Mouse (Mus musculus) heart, embryonic 15.5 days (tissue): ENCODE results near the gene Bhlhe41. TPM values are rescaled to one million over a fixed set of nuclear protein-coding genes. Genes with fewer than 3 reads are reported as not detected.

Experiments used
- ATAC-seq: fragments of 200-750 bp; cut with Nextera tagmentation; replicated peaks from 2 replicates; pipeline ENCODE4 v1.8.0; 2017; ENCODE audit warnings: low read depth, moderate TSS enrichment; ENCODE audit not compliant: insufficient number of reproducible peaks, insufficient read depth, low FRiP score
- H3K27ac ChIP-seq: fragments of 300-500 bp; sonication (generic); 2 replicates; pipeline ENCODE4 v1.5.1; 2015; ENCODE audit warnings: mild to moderate bottlenecking, inconsistent platforms
- H3K27me3 ChIP-seq: fragments of 300-500 bp; sonication (generic); 2 replicates; pipeline ENCODE4 v1.6.1; 2015; ENCODE audit warnings: inconsistent platforms
- H3K36me3 ChIP-seq: fragments of 300-500 bp; sonication (generic); 2 replicates; pipeline ENCODE4 v1.6.1; 2015; ENCODE audit warnings: mild to moderate bottlenecking, inconsistent platforms
- H3K4me1 ChIP-seq: fragments of 300-500 bp; sonication (generic); replicated peaks from 2 replicates; pipeline ENCODE4 v1.6.1; 2015; ENCODE audit warnings: inconsistent platforms
- H3K4me2 ChIP-seq: fragments of 300-500 bp; sonication (generic); 2 replicates; pipeline ENCODE4 v1.6.1; 2015; ENCODE audit warnings: inconsistent platforms, mild to moderate bottlenecking, moderate library complexity
- H3K4me3 ChIP-seq: fragments of 300-500 bp; sonication (generic); 2 replicates; pipeline ENCODE4 v1.5.1; 2015; ENCODE audit warnings: mild to moderate bottlenecking, inconsistent platforms
- H3K9ac ChIP-seq: fragments of 300-500 bp; sonication (generic); 2 replicates; pipeline ENCODE4 v1.6.1; 2015; ENCODE audit warnings: mild to moderate bottlenecking, inconsistent platforms
- H3K9me3 ChIP-seq: fragments of 300-500 bp; sonication (generic); replicated peaks from 2 replicates; pipeline ENCODE4 v1.6.1; 2016; ENCODE audit warnings: inconsistent platforms
- WGBS: fragments of 180-500 bp; shearing (Covaris S2); methylation state at CpG from one replicate; pipeline ENCODE4 v1.1.7; 2015; ENCODE audit warnings: mixed read lengths; 5-methylcytosine and 5-hydroxymethylcytosine counted together
- polyA plus RNA-seq: library from polyadenylated mRNA; unstranded; fragments of >200 nt; fragmentation: Nextera tagmentation; extraction: Ambion mirVana; gene quantifications from 2 replicates; pipeline ENCODE4 v1.2.1, GENCODE M21; 2015

Bhlhe41 gene
- polyA plus RNA-seq, 1 experiment from 2014 or later: 6.6 TPM

DNA sequence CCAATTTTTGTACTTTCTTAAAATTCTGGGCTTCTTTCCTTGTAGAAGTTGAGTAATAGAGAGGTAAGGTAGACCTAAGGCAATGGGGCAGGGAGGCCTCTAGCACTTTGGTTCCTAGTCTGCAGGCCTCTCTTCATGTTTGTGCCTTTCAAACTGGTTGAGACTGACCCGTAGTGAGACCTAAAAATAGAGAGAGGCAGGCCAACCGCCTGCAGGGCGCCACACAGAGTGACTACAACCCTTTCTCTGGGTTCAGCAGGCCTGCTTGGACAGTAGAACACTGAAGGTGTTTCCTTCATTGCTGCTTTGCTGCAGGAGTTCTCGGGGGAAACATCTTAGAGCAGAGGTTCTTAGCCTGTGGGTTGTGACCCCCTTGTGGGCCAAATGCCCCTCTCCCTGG is 5.6 kb upstream of the Bhlhe41 start:
- Histone ChIP-seq H3K27me3 (peaks cover 7% of the 10 kb centered on the region; the same call in 1 of the 2 replicates), H3K4me3 (no peak overlapping the region), H3K27ac (peak overlapping the region; percentile 83), H3K4me2 (no peak overlapping the region), H3K4me1 (peaks cover 34% of the 10 kb centered on the region), H3K36me3 (no peaks in the 10 kb centered on the region), H3K9me3 (no peaks in the 10 kb centered on the region), H3K9ac (peak overlapping the region; percentile 32; the same call in 1 of the 2 replicates)
- 41% methylated on average over 4 of the region's 4 CpGs for WGBS
- ATAC-seq: no peak; the same call in 1 of the 2 replicates

DNA sequence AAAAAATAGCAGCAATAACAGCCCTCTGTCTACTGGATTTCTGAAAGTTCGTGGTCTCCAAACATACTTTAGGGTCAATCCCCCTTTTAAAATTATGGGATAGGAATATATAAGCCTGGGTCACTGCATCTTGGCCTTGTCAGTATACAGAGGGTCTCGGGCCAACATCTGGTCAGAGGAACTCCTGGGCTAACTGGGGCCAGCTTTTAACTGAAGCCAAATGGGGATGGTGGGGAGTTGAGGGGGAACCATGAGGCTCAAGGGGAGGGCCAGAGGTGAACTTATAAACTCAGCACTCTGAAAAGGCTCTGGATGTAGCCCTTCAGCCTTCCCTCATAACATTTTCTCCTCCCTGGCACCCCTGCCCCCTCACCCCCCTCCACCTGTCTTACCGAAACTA is 1.8 kb upstream of the Bhlhe41 start:
- Histone ChIP-seq H3K27me3 (peaks cover 25% of the 10 kb centered on the region), H3K4me3 (no peak overlapping the region), H3K4me1 (peaks cover 49% of the 10 kb centered on the region), H3K4me2 (peak overlapping the region; percentile 99), H3K36me3 (no peaks in the 10 kb centered on the region), H3K27ac (peak overlapping the region; percentile 89), H3K9me3 (no peaks in the 10 kb centered on the region), H3K9ac (0 out of 2 replicates have a peak overlapping the region, but pooled peaks have one; percentile 68)
- ATAC-seq: no peak
- WGBS: 55% methylated on average over 3 of the region's 3 CpGs

DNA sequence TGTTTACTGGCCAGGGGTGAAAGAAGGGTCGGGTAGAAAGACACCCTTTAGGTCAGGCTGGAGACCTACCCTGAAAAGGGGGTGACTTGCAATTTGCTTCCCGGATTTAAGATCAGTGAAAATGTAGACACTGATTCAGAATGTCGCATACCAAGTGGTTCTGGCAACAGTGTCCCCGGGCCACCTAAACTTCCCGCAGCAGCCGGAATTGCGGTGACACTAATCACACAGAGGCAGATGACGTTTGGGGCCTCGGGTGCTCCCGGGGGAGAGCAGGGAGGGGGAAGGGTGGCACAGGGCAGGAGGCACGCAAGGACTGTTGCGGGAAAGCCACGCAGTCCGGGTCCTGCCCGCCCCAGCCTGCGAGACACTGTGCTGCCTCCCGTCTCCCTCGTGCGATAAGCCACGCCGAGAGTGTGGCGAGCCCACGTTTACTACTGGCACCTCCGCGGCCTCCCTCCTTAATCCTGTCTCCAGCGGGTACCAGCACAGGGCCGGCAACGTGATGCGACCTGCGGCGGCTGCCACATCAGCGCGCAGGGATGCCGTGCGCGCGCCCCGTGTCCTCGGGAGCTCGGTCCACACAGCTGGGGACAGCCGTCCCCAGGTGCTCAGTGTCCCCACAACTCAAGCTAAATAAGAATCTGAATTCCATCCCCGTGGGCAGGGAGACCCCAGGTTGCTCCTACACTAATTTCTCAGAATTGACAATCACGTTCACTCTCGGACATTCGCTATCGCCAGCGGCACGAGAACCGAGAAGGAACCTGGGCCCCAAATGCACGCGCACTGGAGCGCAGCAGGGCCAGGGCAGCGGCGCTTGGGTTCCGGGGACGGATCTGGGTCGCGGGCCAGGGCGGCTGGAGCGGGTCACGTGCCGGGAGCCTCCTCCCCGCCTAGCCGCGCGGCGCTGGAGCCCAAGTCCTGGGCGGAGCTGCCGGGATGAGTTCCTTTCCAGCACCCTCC is 811 bp upstream of the Bhlhe41 start:
- Histone ChIP-seq H3K9ac (peak overlapping the region; percentile 68), H3K4me1 (peaks cover 49% of the 10 kb centered on the region), H3K27ac (peak overlapping the region; percentile 89), H3K9me3 (no peaks in the 10 kb centered on the region), H3K27me3 (peaks cover 27% of the 10 kb centered on the region), H3K4me3 (peak overlapping the region; percentile 72), H3K36me3 (no peaks in the 10 kb centered on the region), H3K4me2 (peak overlapping the region; percentile 99)
- under 1% methylated on average over 69 of the region's 69 CpGs for WGBS
- ATAC-seq: peak; percentile 79

DNA sequence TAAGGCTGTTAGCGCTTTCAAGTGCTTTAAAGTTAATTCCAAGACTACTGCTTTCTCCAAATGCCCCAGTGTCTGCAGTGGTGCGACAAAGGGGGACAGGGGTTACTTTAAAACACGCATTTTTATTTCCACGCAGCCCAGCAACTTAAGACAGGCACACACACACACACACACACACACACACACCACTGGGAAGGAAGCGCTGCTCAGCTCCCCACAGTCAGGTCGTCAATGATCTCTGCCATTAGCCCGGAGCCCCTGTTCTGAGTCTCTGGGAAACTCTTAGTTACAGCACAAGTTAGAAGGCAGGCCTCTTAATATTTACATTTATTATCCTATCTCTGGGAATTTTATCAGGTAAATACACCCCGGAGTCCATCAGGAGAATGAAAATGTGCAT is 1.2 kb downstream of the Bhlhe41 start:
- H3K27me3 ChIP-seq: peaks cover 27% of the 10 kb centered on the region
- H3K4me2 ChIP-seq: peak overlapping the region; percentile 99
- 4% methylated on average over 8 of the region's 8 CpGs for whole genome bisulfite sequencing
- H3K9me3 ChIP-seq: no peaks in the 10 kb centered on the region
- H3K36me3 ChIP-seq: no peaks in the 10 kb centered on the region
- H3K4me3 ChIP-seq: peak overlapping the region; percentile 72
- H3K4me1 ChIP-seq: peaks cover 39% of the 10 kb centered on the region
- H3K27ac ChIP-seq: peak overlapping the region; percentile 80
- ATAC-seq: no peak
- H3K9ac ChIP-seq: peak overlapping the region; percentile 78

DNA sequence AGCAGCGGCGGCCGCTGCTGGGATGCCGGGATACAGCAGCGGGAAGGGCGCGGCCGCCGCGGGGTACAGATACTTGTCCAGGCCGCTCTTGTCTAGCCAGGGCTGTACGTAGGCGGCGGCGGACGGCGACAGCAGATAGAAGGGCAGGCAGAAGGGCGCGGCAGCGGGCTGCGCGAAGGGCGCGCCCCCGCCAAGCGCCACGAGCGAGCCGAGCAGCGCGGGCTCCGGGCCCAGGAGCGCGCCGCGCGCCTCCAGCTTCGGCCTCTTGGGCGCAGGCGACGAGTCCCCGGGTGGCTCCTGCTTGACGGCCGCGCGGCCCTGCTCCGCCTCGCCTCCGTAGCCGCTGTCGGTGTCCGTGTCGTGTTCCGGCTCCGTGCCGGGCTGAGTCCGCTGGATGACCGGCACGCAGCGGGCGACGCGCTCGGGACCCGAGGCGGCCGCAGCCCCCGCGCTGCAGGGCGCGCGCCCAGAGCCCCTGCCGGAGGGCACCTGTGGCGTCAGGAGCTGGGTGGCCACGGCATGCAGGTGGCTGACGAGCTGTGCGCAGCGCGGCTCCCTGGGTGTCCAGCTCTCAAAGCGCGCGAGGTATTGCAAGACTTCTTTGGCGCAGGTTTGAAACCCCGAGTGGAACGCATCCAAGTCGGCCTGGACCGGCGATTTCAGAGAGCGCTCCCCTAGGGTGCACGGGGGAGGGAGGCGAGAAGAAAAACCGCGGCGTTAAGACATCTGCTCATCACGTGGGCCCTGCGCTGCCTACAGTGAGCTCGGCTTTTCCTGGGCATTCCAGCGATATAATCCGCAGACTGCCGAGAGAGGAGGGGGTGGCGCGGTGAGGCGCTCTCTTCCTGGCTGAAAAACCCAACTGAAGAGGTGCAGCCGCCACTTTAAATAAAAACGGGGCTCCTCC is 2.0 kb downstream of the Bhlhe41 start:
- no peaks in the 10 kb centered on the region for H3K36me3 ChIP-seq
- H3K4me1 ChIP-seq: peaks cover 39% of the 10 kb centered on the region
- under 1% methylated on average over 94 of the region's 105 CpGs for WGBS
- no peaks in the 10 kb centered on the region for H3K9me3 ChIP-seq
- peak overlapping the region; percentile 99 for H3K4me2 ChIP-seq
- ATAC-seq: peak; percentile 27; the same call in 1 of the 2 replicates
- peak overlapping the region; percentile 80 for H3K27ac ChIP-seq
- peaks cover 27% of the 10 kb centered on the region for H3K27me3 ChIP-seq
- peak overlapping the region; percentile 72 for H3K4me3 ChIP-seq
- peak overlapping the region; percentile 78 for H3K9ac ChIP-seq

DNA sequence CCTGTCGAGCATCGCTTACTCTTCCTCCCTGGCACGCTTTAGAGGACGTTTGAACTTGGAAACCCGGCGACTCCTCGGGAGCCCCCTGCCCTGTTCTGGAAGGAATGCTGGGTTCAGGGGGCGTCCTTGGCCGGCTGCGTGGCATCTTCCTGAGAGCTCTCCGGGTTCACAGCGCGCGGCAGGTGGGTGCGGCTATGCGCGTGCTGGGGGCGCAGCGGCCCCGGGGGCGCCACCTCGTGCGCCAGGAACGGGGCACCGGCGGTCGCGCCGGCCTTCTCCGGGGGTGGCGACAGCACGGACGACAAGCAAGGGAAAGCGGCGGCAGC is 2.7 kb downstream of the Bhlhe41 start:
- no peak for ATAC-seq
- H3K4me3 ChIP-seq: peak overlapping the region; percentile 72
- peaks cover 27% of the 10 kb centered on the region for H3K27me3 ChIP-seq
- peak overlapping the region; percentile 80 for H3K27ac ChIP-seq
- peak overlapping the region; percentile 99 for H3K4me2 ChIP-seq
- peaks cover 39% of the 10 kb centered on the region for H3K4me1 ChIP-seq
- peak overlapping the region; percentile 78 for H3K9ac ChIP-seq
- no peaks in the 10 kb centered on the region for H3K9me3 ChIP-seq
- WGBS: under 1% methylated on average over 35 of the region's 35 CpGs
- H3K36me3 ChIP-seq: no peaks in the 10 kb centered on the region

DNA sequence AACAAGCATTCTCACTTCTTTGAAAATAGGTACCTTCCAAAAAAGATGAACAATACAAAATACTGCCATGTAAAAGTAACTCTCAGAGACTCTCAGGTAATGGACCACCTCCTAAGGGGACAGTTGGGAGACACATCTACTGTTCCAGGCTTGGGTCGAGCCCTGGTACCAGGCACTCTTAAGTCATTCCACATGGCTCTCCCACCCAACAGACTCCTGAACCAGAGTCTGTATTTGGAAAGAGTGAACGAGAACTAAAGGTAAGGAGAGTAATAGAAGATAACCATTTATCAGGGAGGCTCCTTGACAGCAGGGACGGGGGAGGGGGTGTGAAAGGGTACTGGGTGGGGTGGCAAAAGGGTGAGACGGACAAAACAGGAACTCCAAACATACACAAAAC is 3.0 kb downstream of the Bhlhe41 start:
- Histone ChIP-seq H3K36me3 (no peaks in the 10 kb centered on the region), H3K27ac (no peak overlapping the region), H3K4me2 (peak overlapping the region; percentile 99), H3K27me3 (peaks cover 26% of the 10 kb centered on the region), H3K4me3 (peak overlapping the region; percentile 72), H3K4me1 (peaks cover 39% of the 10 kb centered on the region), H3K9me3 (no peaks in the 10 kb centered on the region), H3K9ac (peak overlapping the region; percentile 78)
- ATAC-seq: no peak
- WGBS: 16% methylated on average over 4 of the region's 4 CpGs

DNA sequence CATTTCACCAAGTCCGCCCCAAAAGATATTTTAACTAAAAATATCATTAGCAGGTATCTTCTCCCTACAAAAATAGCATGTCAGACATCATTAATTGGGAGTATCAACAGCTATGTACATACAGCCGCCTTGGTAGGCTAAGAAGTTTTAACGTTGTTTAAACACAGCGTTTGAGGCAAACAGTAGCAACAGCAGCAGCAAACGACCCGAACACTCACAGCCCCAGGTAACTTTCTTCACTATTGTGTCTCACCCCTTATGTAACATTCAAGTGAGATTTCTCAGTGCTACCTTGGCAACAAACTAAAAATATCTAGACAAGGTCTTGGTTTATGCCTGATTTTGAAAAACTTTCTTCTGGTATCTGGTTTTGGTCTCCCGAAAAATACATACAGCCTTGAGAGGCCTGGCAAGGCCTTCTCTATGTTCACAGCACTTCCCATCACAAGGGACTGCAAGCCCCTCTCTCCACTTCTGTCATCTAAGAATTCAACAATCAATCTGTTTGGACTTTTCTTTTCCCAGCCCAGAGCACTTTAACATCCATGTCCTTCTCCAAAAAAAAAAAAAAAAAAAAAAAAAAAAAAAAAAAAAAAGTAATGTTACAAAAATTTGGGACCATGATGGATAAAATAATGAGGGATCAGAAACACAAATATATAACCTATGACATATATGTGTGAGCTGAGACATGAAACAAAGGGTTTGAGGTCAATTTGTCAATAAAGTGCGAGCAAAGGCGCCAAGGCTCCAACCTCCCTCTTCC is 3.7 kb downstream of the Bhlhe41 start:
- Histone ChIP-seq H3K9ac (peak overlapping the region; percentile 4; the same call in 1 of the 2 replicates), H3K27me3 (peaks cover 24% of the 10 kb centered on the region), H3K4me3 (peak overlapping the region; percentile 72), H3K9me3 (no peaks in the 10 kb centered on the region), H3K4me2 (peak overlapping the region; percentile 99), H3K27ac (no peak overlapping the region), H3K36me3 (no peaks in the 10 kb centered on the region), H3K4me1 (peaks cover 32% of the 10 kb centered on the region)
- 72% methylated on average over 9 of the region's 9 CpGs for WGBS
- ATAC-seq: no peak

DNA sequence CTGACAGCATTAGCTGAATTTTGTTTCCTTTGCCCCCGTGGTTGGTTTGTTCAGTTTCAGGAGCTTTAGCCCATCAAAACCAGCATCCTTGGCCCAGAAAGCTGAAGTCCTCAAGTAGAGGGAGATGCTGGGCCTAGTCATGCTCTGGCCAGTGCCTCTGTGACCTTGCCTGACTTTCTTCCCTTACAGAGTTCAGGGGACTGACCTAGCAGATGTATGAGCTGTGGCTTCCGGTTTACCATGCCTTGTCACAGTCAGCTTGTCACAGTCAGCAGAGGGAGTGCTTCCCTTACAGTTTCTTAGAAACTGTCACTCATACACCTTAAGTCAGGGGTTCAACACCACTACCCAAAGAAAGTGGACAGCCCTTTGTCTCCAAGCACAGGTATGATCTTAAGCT is 5.0 kb downstream of the Bhlhe41 start:
- H3K27ac ChIP-seq: peak overlapping the region; percentile 59
- no peak overlapping the region for H3K4me2 ChIP-seq
- no peaks in the 10 kb centered on the region for H3K9me3 ChIP-seq
- ATAC-seq: no peak
- H3K9ac ChIP-seq: no peak overlapping the region
- peaks cover 35% of the 10 kb centered on the region for H3K4me1 ChIP-seq
- H3K4me3 ChIP-seq: no peak overlapping the region
- WGBS: 26% methylated on average over 2 of the region's 2 CpGs
- no peaks in the 10 kb centered on the region for H3K36me3 ChIP-seq
- peaks cover 20% of the 10 kb centered on the region for H3K27me3 ChIP-seq

DNA sequence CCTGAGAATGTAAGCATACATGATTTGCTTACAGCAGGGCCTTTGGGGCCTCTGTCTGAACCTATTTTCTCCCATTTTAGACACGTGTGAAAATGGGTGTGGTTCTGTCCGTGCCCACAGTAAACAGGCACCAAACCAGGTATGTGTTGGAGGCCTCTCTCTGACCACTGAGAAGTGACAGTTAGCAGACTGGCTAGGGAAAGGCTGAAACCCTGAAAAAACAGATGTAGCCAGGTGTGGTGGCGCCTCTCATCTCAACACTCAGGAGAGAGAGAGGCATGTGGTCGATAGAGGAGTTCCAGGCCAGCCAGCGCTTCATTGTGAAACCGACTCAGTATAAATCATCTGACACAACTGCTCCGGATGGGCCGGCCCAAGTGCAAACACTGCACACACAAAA is 6.9 kb downstream of the Bhlhe41 start:
- ATAC-seq: no peak

More for the DNA sequence above, 6.9 kb downstream of the Bhlhe41 start:
- H3K4me1 ChIP-seq: peaks cover 37% of the 10 kb centered on the region
- no peak overlapping the region for H3K9ac ChIP-seq
- no peak overlapping the region for H3K4me2 ChIP-seq
- no peaks in the 10 kb centered on the region for H3K9me3 ChIP-seq
- no peak overlapping the region for H3K27ac ChIP-seq
- 59% methylated on average over 8 of the region's 8 CpGs for WGBS
- H3K27me3 ChIP-seq: peaks cover 11% of the 10 kb centered on the region
- no peaks in the 10 kb centered on the region for H3K36me3 ChIP-seq
- no peak overlapping the region for H3K4me3 ChIP-seq
